In genomic region chr9:35161721-35162120, GRCm38 (mm10) we compare ENCODE assay signal across 22 mouse cellular contexts.
"Had no signal": no experiment of that assay in that cellular context is flagged by ENCODE, and none has a peak within 500 bp of the region (broad histone marks: within the 10 kb centered on the region; RNA-seq: fewer than 3 reads in every experiment).

No protein-coding gene starts in this region.

- ATAC-seq: intestine, embryonic 15.5 days; midbrain, embryonic 13.5 days; midbrain, embryonic 16.5 days had no signal

- H3K27me3 ChIP-seq: intestine, embryonic 15.5 days; limb, embryonic 13.5 days; lung, embryonic 15.5 days; megakaryocyte, embryonic 14.5 days; midbrain, embryonic 13.5 days; neural tube, embryonic 13.5 days; stomach, embryonic 15.5 days had no signal

- H3K9ac ChIP-seq: intestine, embryonic 15.5 days; limb, embryonic 13.5 days; liver, embryonic 14.5 days; lung, embryonic 15.5 days; midbrain, embryonic 13.5 days; neural tube, embryonic 13.5 days; stomach, embryonic 15.5 days had no signal

- H3K4me1 ChIP-seq: intestine, embryonic 15.5 days; limb, embryonic 10.5 days; lung, embryonic 15.5 days; neural tube, embryonic 13.5 days; stomach, embryonic 15.5 days had no signal

- H3K4me3 ChIP-seq: intestine, embryonic 15.5 days; limb, embryonic 10.5 days; limb, embryonic 13.5 days; lung, embryonic 15.5 days; megakaryocyte, embryonic 14.5 days; midbrain, embryonic 10.5 days; midbrain, embryonic 13.5 days; myocyte; neural tube, embryonic 13.5 days; stomach, embryonic 15.5 days had no signal

- H3K27ac ChIP-seq: intestine, embryonic 15.5 days; kidney, postnatal 0 days; limb, embryonic 10.5 days; limb, embryonic 13.5 days; liver, embryonic 14.5 days; lung, embryonic 15.5 days; midbrain, embryonic 10.5 days; midbrain, embryonic 13.5 days; neural tube, embryonic 13.5 days; stomach, embryonic 15.5 days had no signal

- H3K9me3 ChIP-seq: intestine, embryonic 15.5 days; limb, embryonic 10.5 days; limb, embryonic 13.5 days; lung, embryonic 15.5 days; megakaryocyte, embryonic 14.5 days; midbrain, embryonic 10.5 days; midbrain, embryonic 13.5 days; neural tube, embryonic 13.5 days; stomach, embryonic 15.5 days had no signal

- DNase-seq: kidney, adult 8-10 months; kidney, postnatal 25 days; lung, adult 18-20 months; lung, postnatal 10 days; lung, postnatal 36 days; retina, postnatal 1 day; right cerebral cortex, postnatal 25 days; spleen, adult 18-20 months; thymus, postnatal 36 days had no signal

- H3K36me3 ChIP-seq: intestine, embryonic 15.5 days; lung, embryonic 15.5 days had no signal

- H3K4me2 ChIP-seq: intestine, embryonic 15.5 days; limb, embryonic 13.5 days; lung, embryonic 15.5 days; midbrain, embryonic 13.5 days; neural tube, embryonic 13.5 days; stomach, embryonic 15.5 days had no signal
